Mouse (Mus musculus) embryonic facial prominence, embryonic 11.5 days (tissue): ENCODE results near the gene Wnk2. TPM values are rescaled to one million over a fixed set of nuclear protein-coding genes. Genes with fewer than 3 reads are reported as not detected.

ENCODE experiments used
- ATAC-seq: fragments of 200-750 bp; cut with Nextera tagmentation; replicated peaks from 2 replicates; pipeline ENCODE4 v1.8.0; 2017; ENCODE audit warnings: low read depth; ENCODE audit not compliant: insufficient number of reproducible peaks, low FRiP score, low TSS enrichment
- DNase-seq: peaks from one replicate; pipeline ENCODE4 v3.0.0-alpha.2; 2015; ENCODE audit warnings: low spot score
- H3K27ac ChIP-seq: fragments of 300-500 bp; sonication (generic); replicated peaks from 2 replicates; pipeline ENCODE4 v1.5.1; 2014; ENCODE audit warnings: mild to moderate bottlenecking, low read depth, low read length, control low read depth
- H3K27me3 ChIP-seq: fragments of 300-500 bp; sonication (generic); 2 replicates; pipeline ENCODE4 v1.6.1; 2014; ENCODE audit warnings: mild to moderate bottlenecking, low read length, moderate library complexity, mixed read lengths; ENCODE audit not compliant: control insufficient read depth, insufficient read depth
- H3K36me3 ChIP-seq: fragments of 300-500 bp; sonication (generic); replicated peaks from 2 replicates; pipeline ENCODE4 v1.6.1; 2014; ENCODE audit warnings: low read depth, mild to moderate bottlenecking, low read length, moderate library complexity, mixed read lengths; ENCODE audit not compliant: control insufficient read depth, insufficient read depth
- H3K4me1 ChIP-seq: fragments of 300-500 bp; sonication (generic); 2 replicates; pipeline ENCODE4 v1.6.1; 2014; ENCODE audit warnings: low read length, mixed read lengths; ENCODE audit not compliant: control insufficient read depth, insufficient read depth
- H3K4me2 ChIP-seq: fragments of 300-500 bp; sonication (generic); 2 replicates; pipeline ENCODE4 v1.6.1; 2014; ENCODE audit warnings: low read depth, mild to moderate bottlenecking, control low read depth, low read length, moderate library complexity
- H3K4me3 ChIP-seq: fragments of 300-500 bp; sonication (generic); 2 replicates; pipeline ENCODE4 v1.5.1; 2014; ENCODE audit warnings: low read depth, low read length, control low read depth
- H3K9ac ChIP-seq: fragments of 300-500 bp; sonication (generic); replicated peaks from 2 replicates; pipeline ENCODE4 v1.6.1; 2014; ENCODE audit warnings: mild to moderate bottlenecking, control low read depth, low read length
- H3K9me3 ChIP-seq: fragments of 300-500 bp; sonication (generic); replicated peaks from 2 replicates; pipeline ENCODE4 v1.6.1; 2016; ENCODE audit warnings: mild to moderate bottlenecking, low read length, inconsistent platforms, mixed read lengths; ENCODE audit not compliant: control insufficient read depth
- WGBS: fragments of 180-500 bp; shearing (Covaris S2); extraction: QIAGEN DNeasy Blood & Tissue Kit; methylation state at CpG from one replicate; pipeline ENCODE4 v1.1.7; 2014; 5-methylcytosine and 5-hydroxymethylcytosine counted together
- polyA plus RNA-seq: library from polyadenylated mRNA; unstranded; fragments of >200 nt; fragmentation: Nextera tagmentation; extraction: Ambion mirVana; gene quantifications from 2 replicates; pipeline ENCODE4 v1.2.1, GENCODE M21; 2014

Gene Wnk2
- polyA plus RNA-seq, 1 experiment from 2014 or later: 2.5 TPM

DNA sequence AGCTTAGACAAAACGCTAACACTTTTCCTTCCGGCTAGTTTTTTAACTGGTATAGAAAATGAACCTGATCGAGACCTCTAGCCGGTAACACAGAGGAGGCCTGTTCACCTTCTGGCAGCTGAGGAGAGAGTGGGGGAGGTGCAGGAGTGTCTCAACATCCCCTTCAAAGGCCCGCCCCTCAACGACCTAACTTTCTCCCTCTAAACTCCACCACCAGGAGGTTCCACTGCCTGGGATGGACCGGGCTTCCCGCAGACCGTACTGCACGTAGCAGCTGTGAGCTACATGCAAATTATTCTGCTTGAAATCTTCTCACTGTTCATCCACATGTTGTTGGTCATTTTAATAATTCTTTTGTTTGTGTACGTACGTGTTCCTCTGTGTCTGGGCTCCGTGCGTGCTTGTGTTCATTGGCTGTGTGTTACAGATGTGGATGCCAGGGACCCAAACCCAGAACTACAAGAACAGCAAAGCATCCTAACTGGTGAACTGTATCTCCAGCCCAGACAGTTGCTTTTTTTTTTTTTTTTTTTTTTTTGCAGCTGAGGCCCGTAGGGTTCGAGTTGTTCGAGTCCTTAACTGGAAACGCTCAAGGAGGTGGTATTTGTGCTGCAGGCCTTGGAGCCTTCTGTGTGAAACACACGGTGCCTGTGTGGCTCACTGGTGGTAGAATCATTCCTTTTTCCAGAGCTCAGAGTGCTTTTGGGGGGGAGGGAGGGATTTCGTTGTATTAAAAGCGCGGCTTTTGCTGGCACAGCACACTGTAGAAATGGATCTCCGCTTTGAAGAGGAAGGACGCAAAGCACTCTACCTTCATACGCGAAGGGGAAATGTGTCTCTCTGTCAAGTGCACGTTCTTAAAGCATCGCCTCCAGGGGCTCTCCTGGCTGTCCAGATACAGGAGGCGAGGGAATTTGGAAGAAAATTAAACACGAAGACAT, 132.2 kb downstream of the Wnk2 start:
- DNase-seq: peak; percentile 75
- 4% methylated on average over 30 of the region's 30 CpGs for WGBS

DNA sequence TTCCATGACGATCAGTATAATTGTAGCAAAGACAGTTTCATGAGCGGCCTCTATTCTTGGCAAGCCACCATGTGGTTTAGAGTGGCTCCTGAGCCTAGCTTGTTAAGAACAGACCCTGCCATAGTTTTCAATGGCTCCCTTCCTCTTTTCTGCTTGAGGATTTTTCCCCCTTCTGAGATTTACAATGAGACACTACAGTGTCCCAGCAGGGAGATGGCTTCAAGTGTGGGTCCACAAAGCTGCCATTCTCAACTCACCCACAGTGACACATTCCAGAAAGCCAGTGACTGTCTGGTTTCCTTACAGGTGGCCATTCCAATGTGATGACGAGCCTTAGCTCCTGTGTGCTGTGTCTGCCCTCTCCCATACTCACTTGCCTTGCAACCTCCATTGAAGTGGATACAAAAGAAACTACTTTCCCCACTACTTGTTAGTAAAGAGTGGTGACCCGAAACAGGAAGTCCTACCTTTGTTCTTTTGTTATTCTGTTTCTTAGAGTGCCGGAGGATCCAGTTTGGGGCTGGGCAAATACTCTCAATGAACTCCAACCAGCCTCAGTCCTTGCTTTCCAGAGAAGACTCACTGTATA, 134.5 kb downstream of the Wnk2 start:
- WGBS: 42% methylated on average over 5 of the region's 5 CpGs
- ATAC-seq (peak; percentile 20; the same call in 1 of the 2 replicates), DNase-seq (peak; percentile 15)
- Histone ChIP-seq H3K27ac (no peak overlapping the region), H3K4me1 (peaks cover 2% of the 10 kb centered on the region; the same call in 1 of the 2 replicates), H3K36me3 (no peaks in the 10 kb centered on the region), H3K4me3 (no peak overlapping the region), H3K27me3 (no peaks in the 10 kb centered on the region; the same call in 1 of the 2 replicates), H3K4me2 (no peak overlapping the region), H3K9me3 (0 out of 2 replicates have a peak, but pooled peaks cover 4% of the 10 kb centered on the region), H3K9ac (no peak overlapping the region)

More for the DNA sequence above, 132.2 kb downstream of the Wnk2 start:
- Histone ChIP-seq H3K27me3 (no peaks in the 10 kb centered on the region), H3K27ac (no peak overlapping the region), H3K4me2 (peak overlapping the region; percentile 52), H3K9ac (peak overlapping the region; percentile 15), H3K36me3 (no peaks in the 10 kb centered on the region), H3K4me1 (peaks cover 2% of the 10 kb centered on the region; the same call in 1 of the 2 replicates), H3K9me3 (0 out of 2 replicates have a peak, but pooled peaks cover 4% of the 10 kb centered on the region), H3K4me3 (peak overlapping the region; percentile 1; the same call in 1 of the 2 replicates)
- ATAC-seq: peak; percentile 26; the same call in 1 of the 2 replicates

DNA sequence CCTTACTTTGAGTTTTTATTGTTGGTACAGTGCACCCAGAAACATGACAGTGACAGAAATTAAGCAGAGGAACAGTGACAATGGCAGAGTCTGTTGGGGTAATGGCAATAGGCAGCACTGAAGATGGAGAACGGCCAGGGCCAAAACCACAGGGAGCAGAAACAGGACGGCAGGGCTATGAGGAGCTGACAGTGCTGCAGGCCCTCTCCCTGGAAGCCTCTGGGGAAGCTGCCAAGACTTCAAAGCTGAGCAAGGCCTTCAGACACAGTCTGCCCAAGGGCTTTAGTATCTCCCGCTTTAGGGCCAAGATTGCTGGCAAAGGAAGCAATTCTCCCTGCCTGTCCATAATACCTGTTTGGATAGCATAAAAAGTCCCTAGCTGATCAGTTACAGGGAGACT, 146.1 kb downstream of the Wnk2 start:
- DNase-seq: no peak
- no peak for ATAC-seq
- Histone ChIP-seq H3K9me3 (no peaks in the 10 kb centered on the region), H3K4me2 (no peak overlapping the region), H3K27me3 (no peaks in the 10 kb centered on the region), H3K27ac (no peak overlapping the region), H3K4me1 (no peaks in the 10 kb centered on the region), H3K36me3 (no peaks in the 10 kb centered on the region), H3K9ac (no peak overlapping the region), H3K4me3 (no peak overlapping the region)
- WGBS: 70% methylated on average over 3 of the region's 3 CpGs

DNA sequence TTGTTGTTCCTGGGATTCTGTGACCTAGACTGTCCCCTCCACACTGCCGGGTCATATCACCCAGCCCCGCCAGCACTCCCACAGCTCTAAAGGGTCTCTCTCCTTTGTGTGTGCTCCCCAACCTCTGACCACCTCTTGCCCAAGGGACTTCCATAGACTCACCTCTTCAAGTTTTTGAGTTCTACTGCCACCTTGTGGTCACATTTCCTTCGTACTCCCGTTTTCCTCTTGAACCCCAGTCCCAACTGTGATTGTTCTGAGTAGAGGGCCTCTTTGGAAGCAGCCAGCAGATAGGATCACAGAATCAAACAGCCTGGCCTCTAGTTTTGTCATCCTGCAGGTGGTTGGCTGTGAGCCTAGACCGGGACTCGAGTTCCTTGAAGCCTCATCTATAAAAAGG, 149.2 kb downstream of the Wnk2 start:
- no peaks in the 10 kb centered on the region for H3K27me3 ChIP-seq

DNA sequence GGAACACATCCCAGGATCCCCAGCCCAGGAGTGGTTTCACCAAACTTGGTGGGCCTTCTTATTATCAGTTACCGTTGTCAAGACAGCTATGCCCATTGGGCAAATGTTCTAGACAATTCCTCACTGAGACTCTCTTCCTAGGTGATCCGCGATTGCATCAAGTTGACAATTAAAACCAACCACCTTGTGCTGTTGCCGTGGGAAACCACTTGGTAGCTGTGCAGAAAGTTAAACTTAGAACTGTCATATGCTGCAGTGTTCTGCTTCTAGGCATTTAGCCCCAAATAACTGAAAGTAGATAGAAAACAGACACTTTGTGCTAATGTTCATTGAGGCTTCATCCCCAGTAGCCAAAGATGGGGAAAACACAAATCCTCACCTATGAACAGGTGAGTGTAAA, 151.1 kb downstream of the Wnk2 start:
- no peak overlapping the region for H3K4me3 ChIP-seq
- H3K9me3 ChIP-seq: no peaks in the 10 kb centered on the region
- H3K4me1 ChIP-seq: no peaks in the 10 kb centered on the region
- no peak overlapping the region for H3K4me2 ChIP-seq
- no peak for ATAC-seq
- no peaks in the 10 kb centered on the region for H3K27me3 ChIP-seq
- DNase-seq: no peak
- 88% methylated on average over 4 of the region's 4 CpGs for WGBS
- H3K27ac ChIP-seq: no peak overlapping the region
- H3K36me3 ChIP-seq: no peaks in the 10 kb centered on the region
- no peak overlapping the region for H3K9ac ChIP-seq

More for the DNA sequence above, 149.2 kb downstream of the Wnk2 start:
- no peak overlapping the region for H3K27ac ChIP-seq
- WGBS: 11% methylated on average over 6 of the region's 6 CpGs
- 0 out of 2 replicates have a peak, but pooled peaks have one; percentile 76 for ATAC-seq
- DNase-seq: peak; percentile 90
- H3K4me1 ChIP-seq: no peaks in the 10 kb centered on the region
- H3K4me2 ChIP-seq: no peak overlapping the region
- no peaks in the 10 kb centered on the region for H3K9me3 ChIP-seq
- no peak overlapping the region for H3K9ac ChIP-seq
- no peaks in the 10 kb centered on the region for H3K36me3 ChIP-seq
- H3K4me3 ChIP-seq: no peak overlapping the region

DNA sequence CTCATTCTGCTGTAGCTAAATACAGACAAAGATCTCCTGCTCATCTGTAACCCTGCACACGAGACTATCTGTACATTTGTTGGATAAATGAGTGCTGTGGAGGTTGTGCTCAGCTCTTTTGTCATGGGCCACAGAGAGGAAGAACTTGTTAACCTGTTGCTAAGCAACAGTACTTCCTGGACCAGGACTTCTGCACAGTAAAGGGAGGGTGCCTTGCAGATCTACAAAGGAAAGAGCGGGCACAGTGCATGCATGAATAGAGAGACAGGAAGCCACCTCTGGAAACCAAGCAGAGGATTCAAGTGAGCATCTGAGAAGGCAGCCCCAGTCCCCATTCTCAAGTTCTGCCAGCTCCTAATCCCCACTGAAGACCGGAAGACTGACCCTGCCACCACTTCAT, 152.9 kb downstream of the Wnk2 start:
- Histone ChIP-seq H3K4me2 (no peak overlapping the region), H3K27me3 (no peaks in the 10 kb centered on the region), H3K4me1 (no peaks in the 10 kb centered on the region), H3K4me3 (no peak overlapping the region), H3K27ac (no peak overlapping the region), H3K36me3 (no peaks in the 10 kb centered on the region), H3K9me3 (no peaks in the 10 kb centered on the region), H3K9ac (no peak overlapping the region)
- ATAC-seq: no peak
- DNase-seq: peak; percentile 44
- 39% methylated on average over 3 of the region's 3 CpGs for WGBS

DNA sequence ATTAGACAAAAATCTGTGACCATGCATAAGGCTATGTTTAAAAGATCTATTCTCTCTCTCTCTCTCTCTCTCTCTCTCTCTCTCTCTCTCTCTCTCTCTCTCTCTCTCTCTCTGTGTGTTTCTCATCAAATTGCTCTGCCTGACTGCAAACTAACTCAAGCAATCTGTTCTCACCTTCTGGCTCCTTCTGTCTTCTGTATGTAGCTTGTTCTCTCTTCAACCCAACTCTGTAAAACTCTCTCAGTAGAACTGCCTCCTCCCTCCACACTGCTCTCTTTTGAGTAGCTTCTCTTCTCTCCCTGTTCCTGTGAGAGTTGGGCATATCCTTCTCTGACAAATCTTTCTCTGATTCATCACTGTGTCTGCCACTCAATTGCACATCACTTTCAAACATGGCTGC, 154.9 kb downstream of the Wnk2 start:
- no peak for ATAC-seq

DNA sequence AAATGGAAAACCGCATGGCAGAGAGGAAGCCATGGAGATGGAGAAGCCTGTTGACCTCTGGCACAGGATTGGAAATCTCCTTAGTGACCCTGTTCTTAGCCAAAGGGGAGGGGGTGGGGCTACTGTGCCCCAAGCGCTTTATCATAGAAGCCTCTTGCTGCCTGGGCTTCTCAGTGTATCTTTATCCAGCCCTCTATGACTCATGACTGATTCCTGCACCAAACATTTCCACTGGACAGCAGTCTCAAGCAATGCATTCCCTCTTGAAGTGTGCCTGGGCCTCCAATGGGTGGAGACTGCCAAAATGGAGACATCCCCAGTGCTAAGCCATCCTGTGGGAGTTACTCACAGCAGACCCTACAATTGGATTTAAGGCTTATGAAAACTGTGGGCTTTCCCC, 157.7 kb downstream of the Wnk2 start:
- Histone ChIP-seq H3K9ac (no peak overlapping the region), H3K27me3 (no peaks in the 10 kb centered on the region), H3K4me2 (no peak overlapping the region), H3K27ac (no peak overlapping the region), H3K4me3 (no peak overlapping the region), H3K4me1 (no peaks in the 10 kb centered on the region), H3K9me3 (no peaks in the 10 kb centered on the region), H3K36me3 (no peaks in the 10 kb centered on the region)
- ATAC-seq: no peak
- 83% methylated on average over 2 of the region's 2 CpGs for WGBS
- no peak for DNase-seq

More for the DNA sequence above, 154.9 kb downstream of the Wnk2 start:
- Histone ChIP-seq H3K9me3 (no peaks in the 10 kb centered on the region), H3K4me3 (no peak overlapping the region), H3K9ac (no peak overlapping the region), H3K36me3 (no peaks in the 10 kb centered on the region), H3K4me2 (no peak overlapping the region), H3K27me3 (no peaks in the 10 kb centered on the region), H3K4me1 (no peaks in the 10 kb centered on the region), H3K27ac (no peak overlapping the region)
- no peak for DNase-seq
